Mouse (Mus musculus): ENCODE results near the gene Rps15.

GRCm38 (mm10) chr10:80288097-80288496 is 4.2 kb upstream of the Rps15 start:
- TF ChIP-seq BHLHE40 (IDR thresholded peaks at IDR 0.05; ENCODE audit: low read depth, low read length) (no peak), GABPA (IDR thresholded peaks at IDR 0.05; ENCODE audit: insufficient replicate concordance, low read depth, low read length) (no peak), JUN (IDR thresholded peaks at IDR 0.05; ENCODE audit: insufficient read depth, low read depth, low read length) (no peak)
